Mouse (Mus musculus) embryonic fibroblast, embryonic 13.5 days (primary cell): ENCODE data around the gene Strn4. TPM values are rescaled to one million over a fixed set of nuclear protein-coding genes. Genes with fewer than 3 reads are reported as not detected.

Experiments used
- H3K27ac ChIP-seq: 2 replicates; pipeline ENCODE4 v1.5.1; 2012; ENCODE audit warnings: low read length, control low read depth, inconsistent platforms; ENCODE audit not compliant: insufficient read depth
- H3K4me1 ChIP-seq: 2 replicates; pipeline ENCODE4 v1.6.1; 2011; ENCODE audit warnings: low read length; ENCODE audit not compliant: control insufficient read depth, insufficient read depth
- H3K4me3 ChIP-seq: 2 replicates; pipeline ENCODE4 v1.5.1; 2011; ENCODE audit warnings: mild to moderate bottlenecking, control low read depth, low read length; ENCODE audit not compliant: insufficient read depth
- CTCF ChIP-seq: IDR thresholded peaks from 2 replicates; pipeline ENCODE4 v1.5.1; 2011; ENCODE audit warnings: mild to moderate bottlenecking, control low read depth, low read length, moderate library complexity, borderline replicate concordance; ENCODE audit not compliant: insufficient read depth
- POLR2A ChIP-seq: IDR thresholded peaks from 2 replicates; pipeline ENCODE4 v1.6.1; 2011; ENCODE audit warnings: low read depth, mild to moderate bottlenecking, control low read depth, low read length, moderate library complexity
- polyA plus RNA-seq: library from polyadenylated mRNA; stranded (reverse); fragments of >200 nt; gene quantifications from 2 replicates; pipeline ENCODE4 v1.2.4, GENCODE M21; 2011; ENCODE audit warnings: low read depth; ENCODE audit not compliant: missing spikeins, insufficient read length

Strn4 gene
- polyA plus RNA-seq, 1 experiment, result 67.1 TPM

GRCm38 (mm10) chr7:16879796-16880547 lies 64.3 kb downstream of the Strn4 start:
- Histone ChIP-seq H3K4me3 (no peak overlapping the region), H3K27ac (peak overlapping the region; percentile 65), H3K4me1 (no peaks in the 10 kb centered on the region)
- TF ChIP-seq CTCF (no peak), POLR2A (no peak)

- peak overlapping the region; percentile 65 for H3K27ac ChIP-seq
- no peak overlapping the region for H3K4me3 ChIP-seq
- TF ChIP-seq CTCF (no peak), POLR2A (no peak)
- H3K4me1 ChIP-seq, result no peaks in the 10 kb centered on the region
These were observed 64.9 kb downstream of the Strn4 start for GRCm38 (mm10) chr7:16880615-16881014.

GRCm38 (mm10) chr7:16883162-16883561 lies 67.5 kb downstream of the Strn4 start:
- no peaks in the 10 kb centered on the region for H3K4me1 ChIP-seq
- TF ChIP-seq CTCF, result no peak
- TF ChIP-seq POLR2A, result no peak

GRCm38 (mm10) chr7:16884334-16884733 lies 68.6 kb downstream of the Strn4 start:
- no peaks in the 10 kb centered on the region for H3K4me1 ChIP-seq
- H3K27ac ChIP-seq, result no peak overlapping the region
- TF ChIP-seq CTCF (no peak), POLR2A (no peak)
- no peak overlapping the region for H3K4me3 ChIP-seq

More at GRCm38 (mm10) chr7:16883162-16883561, 67.5 kb downstream of the Strn4 start:
- no peak overlapping the region for H3K27ac ChIP-seq
- no peak overlapping the region for H3K4me3 ChIP-seq

GRCm38 (mm10) chr7:16885271-16885776 lies 69.6 kb downstream of the Strn4 start:
- Histone ChIP-seq H3K27ac (no peak overlapping the region), H3K4me3 (no peak overlapping the region), H3K4me1 (no peaks in the 10 kb centered on the region)
- no peak for TF ChIP-seq POLR2A
- no peak for TF ChIP-seq CTCF

GRCm38 (mm10) chr7:16885905-16886304 lies 70.2 kb downstream of the Strn4 start:
- Histone ChIP-seq H3K4me1 (no peaks in the 10 kb centered on the region), H3K27ac (no peak overlapping the region), H3K4me3 (no peak overlapping the region)
- no peak for TF ChIP-seq POLR2A
- no peak for TF ChIP-seq CTCF

Other genes starting within 250 kb of the Strn4 start
- 68.4 and 71.0 TPM in 2 replicates for gene Arhgap35, start 200.9 kb upstream of the Strn4 start, polyA plus RNA-seq
- not detected in 2 replicates for gene Ceacam15, start 140.2 kb upstream of the Strn4 start, polyA plus RNA-seq
- gene Ceacam9, start 94.0 kb upstream of the Strn4 start, polyA plus RNA-seq, result not detected in 2 replicates
- gene Ap2s1, start 77.5 kb upstream of the Strn4 start, polyA plus RNA-seq, result 118 and 124 TPM in 2 replicates
- gene Slc1a5, start 34.5 kb upstream of the Strn4 start, polyA plus RNA-seq, result 47.9 and 74.5 TPM in 2 replicates
- gene Fkrp, start 843 bp downstream of the Strn4 start, polyA plus RNA-seq, result 21.0 and 25.2 TPM in 2 replicates
- 17.2 and 17.8 TPM in 2 replicates for gene Prkd2, start 27.0 kb downstream of the Strn4 start, polyA plus RNA-seq
- gene Dact3, start 59.4 kb downstream of the Strn4 start, polyA plus RNA-seq, result 34.8 and 37.3 TPM in 2 replicates
- gene Gng8, start 75.9 kb downstream of the Strn4 start, polyA plus RNA-seq, result 24.1 and 24.7 TPM in 2 replicates
- gene Ptgir, start 90.6 kb downstream of the Strn4 start, polyA plus RNA-seq, result 1.4 and 1.6 TPM in 2 replicates
- gene Calm3, start 108.2 kb downstream of the Strn4 start, polyA plus RNA-seq, result 520 and 588 TPM in 2 replicates
- gene Pnmal2, start 128.8 kb downstream of the Strn4 start, polyA plus RNA-seq, result 0.73 and 1.3 TPM in 2 replicates
- not detected in 2 replicates for gene Pnmal1, start 143.8 kb downstream of the Strn4 start, polyA plus RNA-seq
- gene Gm42372, start 167.2 kb downstream of the Strn4 start, polyA plus RNA-seq, result not detected in 2 replicates
- 9.4 and 15.0 TPM in 2 replicates for gene Ccdc8, start 176.8 kb downstream of the Strn4 start, polyA plus RNA-seq
- 63.2 and 72.7 TPM in 2 replicates for gene Ppp5c, start 212.0 kb downstream of the Strn4 start, polyA plus RNA-seq
- 0.16 TPM in 1 of 2 replicates, not detected in the other for gene Hif3a, start 246.5 kb downstream of the Strn4 start, polyA plus RNA-seq